Mouse (Mus musculus) lung, adult 2 months (tissue): ENCODE measurements around the gene Catsperd. TPM values are rescaled to one million over a fixed set of nuclear protein-coding genes. Genes with fewer than 3 reads are reported as not detected.

Source experiments
- DNase-seq: peaks from one replicate; pipeline ENCODE4 v3.0.0; 2022
- H3K4me1 ChIP-seq: fragments of 200-500 bp; 2 replicates; pipeline ENCODE4 v1.6.1; 2011; ENCODE audit warnings: low read length; ENCODE audit not compliant: control insufficient read depth, insufficient read depth
- H3K4me3 ChIP-seq: fragments of 200-500 bp; replicated peaks from 2 replicates; pipeline ENCODE3; 2011; ENCODE audit warnings: low read depth, mild to moderate bottlenecking, control low read depth, low read length; ENCODE audit errors: extremely low read depth
- CTCF ChIP-seq: fragments of 200-500 bp; IDR thresholded peaks from 2 replicates; pipeline ENCODE4 v1.5.1; 2011; ENCODE audit warnings: mild to moderate bottlenecking, low read length, control low read depth; ENCODE audit not compliant: insufficient read depth
- POLR2A ChIP-seq: fragments of 200-500 bp; IDR thresholded peaks from 2 replicates; pipeline ENCODE4 v1.6.1; 2011; ENCODE audit warnings: low read depth, mild to moderate bottlenecking, control low read depth, low read length, borderline replicate concordance; ENCODE audit errors: extremely low read depth
- WGBS: fragments of 180-500 bp; shearing (Covaris S2); methylation state at CpG from one replicate; pipeline ENCODE4 v1.1.7; 2018; 5-methylcytosine and 5-hydroxymethylcytosine counted together
- polyA plus RNA-seq: library from polyadenylated mRNA; depleted of rRNA; stranded (reverse); fragments of >200 nt; gene quantifications from 2 replicates; pipeline ENCODE4 v1.2.3, GENCODE M21; 2012; rRNA removed

Catsperd gene
- polyA plus RNA-seq, 1 experiment: 0.43 TPM

- no peak for TF ChIP-seq CTCF
- TF ChIP-seq POLR2A: no peak
- no peak overlapping the region for H3K4me3 ChIP-seq
- DNase-seq: no peak
- WGBS: 71% methylated on average over 2 of the region's 2 CpGs
- H3K4me1 ChIP-seq: no peaks in the 10 kb centered on the region
Measured at GRCm38 (mm10) chr17:56700451-56700850, 72.5 kb downstream of the Catsperd start.

- Histone ChIP-seq H3K4me3 (no peak overlapping the region), H3K4me1 (no peaks in the 10 kb centered on the region)
- 87% methylated on average over 4 of the region's 4 CpGs for WGBS
- TF ChIP-seq POLR2A (no peak), CTCF (no peak)
- DNase-seq: no peak
Measured at GRCm38 (mm10) chr17:56703038-56703437, 75.1 kb downstream of the Catsperd start.

- WGBS: 93% methylated on average over 1 of the region's 1 CpGs
- TF ChIP-seq POLR2A (no peak), CTCF (no peak)
- H3K4me3 ChIP-seq: no peak overlapping the region
- no peak for DNase-seq
- no peaks in the 10 kb centered on the region for H3K4me1 ChIP-seq
Measured at GRCm38 (mm10) chr17:56706515-56706914, 78.6 kb downstream of the Catsperd start.

GRCm38 (mm10) chr17:56708692-56709091, 80.7 kb downstream of the Catsperd start:
- no peak overlapping the region for H3K4me3 ChIP-seq
- WGBS: 71% methylated on average over 4 of the region's 4 CpGs
- no peaks in the 10 kb centered on the region for H3K4me1 ChIP-seq
- no peak for TF ChIP-seq CTCF
- TF ChIP-seq POLR2A: no peak
- no peak for DNase-seq

GRCm38 (mm10) chr17:56709708-56710107, 81.8 kb downstream of the Catsperd start:
- TF ChIP-seq CTCF: no peak
- TF ChIP-seq POLR2A: no peak
- WGBS: 91% methylated on average over 3 of the region's 3 CpGs

More at GRCm38 (mm10) chr17:56709708-56710107, 81.8 kb downstream of the Catsperd start:
- Histone ChIP-seq H3K4me1 (no peaks in the 10 kb centered on the region), H3K4me3 (no peak overlapping the region)
- DNase-seq: no peak

Other genes with a start within 250 kb of the Catsperd start
- gene Ptprs, start 151.7 kb upstream of the Catsperd start, polyA plus RNA-seq: 128 and 171 TPM in 2 replicates
- gene Znrf4, start 115.7 kb upstream of the Catsperd start, polyA plus RNA-seq: 0.17 and 0.22 TPM in 2 replicates
- gene Gm20219, start 73.8 kb upstream of the Catsperd start, polyA plus RNA-seq: 10.2 and 16.7 TPM in 2 replicates
- 92.1 and 99.5 TPM in 2 replicates for gene Safb2, start 43.6 kb upstream of the Catsperd start, polyA plus RNA-seq
- gene Safb, start 43.3 kb upstream of the Catsperd start, polyA plus RNA-seq: 102 and 115 TPM in 2 replicates
- gene 2410015M20Rik, start 18.4 kb upstream of the Catsperd start, polyA plus RNA-seq: 81.7 and 104 TPM in 2 replicates
- gene Rpl36, start 14.7 kb upstream of the Catsperd start, polyA plus RNA-seq: 1,247 and 2,140 TPM in 2 replicates
- gene Lonp1, start 1.3 kb upstream of the Catsperd start, polyA plus RNA-seq: 48.9 and 53.9 TPM in 2 replicates
- 69.0 and 74.2 TPM in 2 replicates for gene Ranbp3, start 45.2 kb downstream of the Catsperd start, polyA plus RNA-seq
- 348 and 393 TPM in 2 replicates for gene Ndufa11, start 89.6 kb downstream of the Catsperd start, polyA plus RNA-seq
- gene Vmac, start 89.9 kb downstream of the Catsperd start, polyA plus RNA-seq: 31.9 and 32.4 TPM in 2 replicates
- 17.3 and 23.2 TPM in 2 replicates for gene Nrtn, start 129.4 kb downstream of the Catsperd start, polyA plus RNA-seq
- gene Dus3l, start 136.6 kb downstream of the Catsperd start, polyA plus RNA-seq: 81.7 and 84.5 TPM in 2 replicates
- gene Prr22, start 142.1 kb downstream of the Catsperd start, polyA plus RNA-seq: 1.6 and 2.2 TPM in 2 replicates
- 24.1 and 27.2 TPM in 2 replicates for gene Rfx2, start 202.9 kb downstream of the Catsperd start, polyA plus RNA-seq
- not detected in 2 replicates for gene Acsbg2, start 246.3 kb downstream of the Catsperd start, polyA plus RNA-seq
- 0.11 and 0.19 TPM in 2 replicates for gene 1700061G19Rik, start 247.3 kb downstream of the Catsperd start, polyA plus RNA-seq